Mouse (Mus musculus): ENCODE data around the gene Gm11027.

Gene Gm11027

GRCm38 (mm10) chr12:116280149-116280652, 5.0 kb downstream of the Gm11027 start:
- no peak for DNase-seq

DNA sequence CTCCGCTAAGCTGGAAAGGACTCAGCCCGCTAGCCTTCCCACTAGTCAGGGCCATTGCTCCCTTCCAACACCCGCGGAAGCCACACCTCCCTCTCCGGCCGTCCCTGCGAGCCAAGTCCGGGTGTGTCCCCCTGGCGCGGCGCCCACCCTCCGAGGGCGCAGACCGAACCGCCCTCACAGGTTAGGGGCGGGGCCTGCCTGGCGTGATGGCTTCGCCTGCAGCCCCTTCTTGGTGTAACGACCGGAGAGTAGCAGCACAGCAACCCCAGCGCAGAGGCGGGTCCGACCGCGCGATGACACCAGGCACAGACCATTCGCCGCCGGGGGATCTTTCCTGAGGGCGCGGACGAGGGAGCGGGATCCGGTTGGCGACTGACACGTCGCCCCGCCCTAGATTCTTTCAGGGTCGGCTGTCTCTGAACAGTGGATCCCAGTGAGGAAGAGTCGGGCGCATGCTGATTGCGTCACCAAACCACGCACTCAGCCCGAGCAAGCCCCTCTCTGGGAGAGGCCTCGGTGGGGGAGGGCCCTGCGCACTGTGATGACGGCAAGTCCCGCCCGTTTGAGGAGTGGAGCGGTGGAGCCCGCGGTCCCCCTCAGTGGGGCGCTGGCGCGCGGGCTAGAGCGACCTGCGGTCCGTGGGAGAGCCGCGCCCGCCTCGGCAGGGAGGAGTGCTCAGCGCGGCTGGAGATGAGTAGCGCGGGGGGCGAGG, 5.6 kb downstream of the Gm11027 start, which contains the start of gene Esyt2:
Esyt2 (plus strand) TSS at position 544 of the 712 bp plus-strand sequence.
- peak; percentile 100 for DNase-seq

DNA sequence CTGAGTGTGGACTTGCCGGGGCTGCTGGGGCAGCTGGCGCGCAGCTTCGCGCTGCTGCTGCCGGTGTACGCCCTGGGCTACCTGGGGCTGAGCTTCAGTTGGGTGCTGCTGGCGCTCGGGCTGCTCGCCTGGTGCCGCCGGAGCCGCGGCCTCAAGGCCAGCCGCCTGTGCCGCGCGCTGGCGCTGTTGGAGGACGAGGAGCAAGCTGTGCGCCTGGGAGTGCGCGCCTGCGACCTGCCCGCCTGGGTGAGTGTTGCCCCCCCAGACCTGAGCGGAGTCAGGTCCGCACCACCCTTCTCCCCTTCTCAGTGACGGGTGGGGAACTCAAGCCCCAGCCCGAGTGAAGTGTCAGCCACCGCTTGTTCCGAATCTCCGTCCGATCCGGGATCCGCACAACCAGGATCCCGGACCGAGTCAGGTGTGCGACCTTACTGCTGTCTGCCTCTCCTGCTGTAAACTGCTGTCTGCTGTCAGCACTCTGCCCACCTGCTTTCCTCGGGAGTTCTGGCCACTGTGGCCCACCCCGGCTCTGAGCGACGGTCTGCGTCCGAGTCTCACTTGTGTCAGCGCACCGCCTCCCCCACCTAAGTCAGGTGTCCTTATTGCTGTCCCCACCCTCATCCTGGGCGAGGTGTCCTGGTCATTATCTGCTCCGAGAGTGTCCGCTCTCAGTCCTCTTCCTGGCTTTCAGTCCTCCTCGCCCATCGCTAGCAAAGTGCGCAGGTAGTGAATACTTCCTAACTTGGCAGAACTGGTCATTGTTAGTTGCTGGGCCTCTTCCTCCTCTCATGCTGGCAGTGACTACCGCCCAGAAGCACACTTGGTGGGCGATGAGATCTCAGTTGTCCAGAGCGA, 6.5 kb downstream of the Gm11027 start:
- DNase-seq: peak; percentile 47

DNA sequence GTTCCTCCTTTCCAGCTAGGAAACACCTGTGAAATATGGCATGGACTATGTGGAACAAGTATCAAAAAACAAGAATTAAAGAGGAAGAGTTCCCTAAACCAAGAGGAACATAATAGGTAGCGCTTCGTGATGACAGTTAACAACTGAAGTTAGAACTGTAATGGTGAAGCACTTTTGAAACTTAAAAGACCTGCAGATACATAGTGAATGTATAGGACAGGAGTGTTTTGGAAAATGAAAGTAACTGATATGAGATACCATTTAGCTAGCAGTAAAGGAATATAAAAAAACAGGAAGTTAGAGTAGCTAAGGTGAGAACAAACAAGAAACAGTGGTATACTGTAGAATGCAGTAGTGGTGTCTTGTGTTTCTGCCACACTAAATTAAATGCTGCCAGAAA, 7.7 kb downstream of the Gm11027 start:
- DNase-seq: no peak

DNA sequence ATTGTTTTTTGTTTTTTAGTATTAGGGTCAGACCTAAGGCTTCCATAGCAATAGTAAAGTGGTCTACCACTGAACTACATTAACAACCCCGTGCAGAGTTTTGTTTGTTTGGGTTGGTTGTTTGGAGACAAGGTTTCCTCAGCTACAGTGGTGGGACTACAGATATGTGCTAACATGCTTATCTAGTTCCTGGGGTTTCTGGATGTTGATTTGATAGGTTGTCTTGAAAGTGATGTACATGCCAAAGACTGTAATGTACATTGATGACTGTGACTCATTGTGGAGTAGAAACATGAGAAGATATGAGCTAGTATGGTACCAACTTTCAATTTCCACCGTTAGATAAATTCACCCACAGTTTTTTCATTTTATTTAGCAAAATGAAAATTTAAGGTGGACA, 8.3 kb downstream of the Gm11027 start:
- DNase-seq: no peak

DNA sequence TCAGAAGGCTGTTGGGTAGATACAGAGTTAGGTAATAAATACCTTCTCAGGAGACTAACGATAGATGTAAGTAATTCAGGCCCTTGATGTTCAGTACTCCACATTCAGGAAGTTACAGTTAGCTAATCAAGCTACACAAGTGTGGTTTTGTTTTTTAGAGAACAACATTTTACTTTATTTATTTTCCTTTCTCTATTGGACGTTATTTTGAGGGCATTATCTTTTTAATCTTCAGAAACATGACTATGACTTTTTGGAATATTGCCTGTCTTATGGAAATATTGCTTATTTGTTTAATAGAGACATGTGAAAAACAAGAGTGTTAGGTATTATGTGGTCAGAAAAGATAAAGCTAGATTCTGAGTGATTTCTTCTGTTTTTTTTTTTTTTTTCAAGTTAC, 18.0 kb downstream of the Gm11027 start:
- no peak for DNase-seq

DNA sequence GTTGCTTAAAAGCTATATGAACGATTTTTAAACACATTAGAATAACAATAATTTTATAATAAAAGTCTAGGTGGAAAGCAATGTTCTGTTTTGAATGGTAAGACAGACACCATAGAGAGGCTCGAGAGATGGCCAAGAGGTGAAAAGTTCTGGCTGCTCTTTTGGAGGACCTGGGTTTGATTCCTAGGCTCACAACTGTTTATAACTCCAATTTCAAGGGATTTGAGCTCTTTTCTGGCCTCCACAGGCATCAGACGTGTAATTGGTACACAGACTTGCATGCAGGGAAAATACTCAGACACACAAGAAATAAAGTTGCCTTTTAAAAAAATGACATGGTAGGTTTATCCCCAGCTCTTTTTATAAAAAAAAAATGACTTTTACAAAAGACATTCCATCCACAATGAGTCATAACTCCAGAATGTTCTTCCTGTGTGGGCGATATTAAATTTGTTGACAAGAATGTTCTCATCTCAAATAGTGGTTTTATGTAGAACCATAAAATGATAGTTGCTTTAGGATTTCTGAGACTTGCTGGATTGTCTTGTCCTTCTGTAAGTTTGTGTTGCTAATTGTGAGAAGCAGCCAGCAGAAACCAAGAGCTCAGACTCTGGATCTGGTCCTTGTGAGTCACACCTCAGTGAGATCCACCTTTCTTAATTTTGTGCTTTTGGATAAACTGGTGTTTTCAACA, 18.6 kb downstream of the Gm11027 start:
- DNase-seq: no peak

DNA sequence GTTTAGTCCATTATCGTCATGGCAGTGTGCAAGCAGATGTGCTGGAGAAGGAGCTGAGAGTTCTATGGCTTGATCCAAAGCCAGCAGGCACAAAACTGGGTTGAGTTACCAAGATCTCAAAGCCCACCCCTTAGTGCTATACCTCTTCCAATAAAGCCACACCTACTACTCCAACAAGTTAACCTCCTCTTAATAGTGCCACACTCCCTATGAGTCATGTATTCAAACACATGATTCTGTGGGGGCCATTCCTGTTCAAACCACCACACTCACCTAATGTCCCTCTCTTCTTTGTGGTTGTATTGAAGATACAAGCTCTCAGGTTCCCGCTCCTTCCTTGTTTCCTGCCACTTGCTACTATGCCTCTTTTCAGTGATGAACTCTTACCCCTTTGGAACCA, 24.7 kb downstream of the Gm11027 start:
- DNase-seq: no peak

DNA sequence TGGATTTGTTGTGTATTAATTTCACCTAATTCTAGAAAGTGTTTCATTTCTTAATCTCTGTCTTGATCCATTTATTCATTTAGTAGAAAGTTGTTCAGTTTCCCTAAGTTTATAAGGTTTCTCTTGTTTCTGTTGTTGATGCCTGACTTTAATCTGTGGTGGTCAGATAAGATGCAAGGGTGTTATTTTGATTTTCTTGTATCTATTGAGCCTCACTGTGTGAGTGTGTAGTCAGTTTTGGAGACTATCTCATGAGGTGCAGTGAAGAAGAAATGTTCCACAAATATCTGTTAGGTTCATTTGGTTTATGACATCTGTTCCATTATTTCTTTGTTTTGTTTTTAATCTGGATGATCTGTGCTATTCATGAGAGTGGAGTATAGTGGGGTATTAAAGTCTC, 27.0 kb downstream of the Gm11027 start:
- DNase-seq: no peak

GRCm38 (mm10) chr12:116306042-116306441, 30.9 kb downstream of the Gm11027 start:
- DNase-seq: peak; percentile 42

GRCm38 (mm10) chr12:116307870-116308269, 32.7 kb downstream of the Gm11027 start:
- no peak for DNase-seq

GRCm38 (mm10) chr12:116308612-116309011, 33.4 kb downstream of the Gm11027 start:
- no peak for DNase-seq

DNA sequence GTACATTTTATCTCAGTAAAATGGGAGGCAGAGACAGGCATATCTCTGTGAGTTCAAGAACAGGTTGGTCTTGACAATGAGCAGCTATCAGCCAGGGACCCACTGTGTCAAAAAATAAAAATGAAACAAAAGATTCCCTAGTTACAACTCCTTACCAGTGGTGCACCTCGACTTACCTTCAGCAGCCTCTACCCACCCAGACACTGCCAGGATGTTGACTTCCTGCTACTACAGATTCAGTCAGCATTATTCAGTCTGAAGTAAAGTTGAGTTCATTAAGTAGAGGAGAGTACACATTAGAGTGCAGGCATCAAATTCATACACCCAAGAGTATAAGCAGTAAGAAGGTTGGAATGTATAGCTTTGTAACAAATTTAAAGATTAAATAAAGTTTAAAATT, 38.6 kb downstream of the Gm11027 start:
- no peak for DNase-seq

GRCm38 (mm10) chr12:116315498-116315897, 40.3 kb downstream of the Gm11027 start:
- DNase-seq: no peak

DNA sequence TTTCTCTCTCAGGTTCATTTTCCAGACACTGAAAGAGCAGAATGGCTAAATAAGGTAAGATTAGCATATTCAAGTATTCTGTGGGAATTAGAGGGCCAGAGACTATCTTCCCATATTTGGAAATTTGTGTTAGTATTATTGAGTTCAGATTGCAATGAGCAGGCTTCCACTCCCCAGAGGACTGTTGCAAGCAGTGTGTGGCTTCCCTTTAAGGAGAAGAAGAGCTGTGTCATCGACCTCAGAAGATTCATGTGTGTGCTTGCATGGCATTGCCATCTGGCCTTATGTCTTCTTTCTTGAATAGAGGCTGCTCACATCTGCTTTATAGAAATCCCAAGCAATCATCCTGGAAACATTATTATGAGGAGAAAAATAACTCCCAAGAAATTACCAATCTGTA, 42.6 kb downstream of the Gm11027 start:
- DNase-seq: peak; percentile 21
